Mouse (Mus musculus) thymus, postnatal 0 days (tissue): ENCODE measurements at regions not wholly inside any gene's neighbourhood (a gene's known extent, or its start where the extent isn't known, plus 50 kb on each side); places are given as distances from the start of the nearest gene placed in this dataset.
A peak's percentile ranks its signal among the peaks of the same experiment; 100 is the strongest.

ENCODE experiments used
- DNase-seq: peaks from one replicate; pipeline ENCODE4 v3.0.0-alpha.2; 2015; ENCODE audit warnings: low spot score

GRCm38 (mm10) chrX:166725761-166726503, 140.4 kb upstream of the Egfl6 start:
- DNase-seq = no peak

- DNase-seq = no peak
These were observed 132.6 kb upstream of the Egfl6 start for GRCm38 (mm10) chrX:166718075-166718474.

- no peak for DNase-seq
These were observed 123.8 kb upstream of the Egfl6 start for GRCm38 (mm10) chrX:166709306-166709705.

- no peak for DNase-seq
These were observed 122.6 kb upstream of the Egfl6 start for GRCm38 (mm10) chrX:166708106-166708505.

GRCm38 (mm10) chrX:166707029-166707428, 121.5 kb upstream of the Egfl6 start:
- no peak for DNase-seq

GRCm38 (mm10) chrX:166704311-166704710, 118.8 kb upstream of the Egfl6 start:
- DNase-seq = no peak

GRCm38 (mm10) chrX:166694219-166694618, 108.7 kb upstream of the Egfl6 start:
- no peak for DNase-seq

GRCm38 (mm10) chrX:166688779-166689178, 103.3 kb upstream of the Egfl6 start:
- peak; percentile 64 for DNase-seq

- DNase-seq = no peak
These were observed 87.9 kb upstream of the Egfl6 start for GRCm38 (mm10) chrX:166673404-166673803.

GRCm38 (mm10) chrX:166672617-166673016, 87.1 kb upstream of the Egfl6 start:
- no peak for DNase-seq

- no peak for DNase-seq
These were observed 86.3 kb upstream of the Egfl6 start for GRCm38 (mm10) chrX:166671853-166672252.

GRCm38 (mm10) chrX:166666304-166666703, 80.8 kb upstream of the Egfl6 start:
- DNase-seq = no peak

GRCm38 (mm10) chrX:166661808-166662207, 76.3 kb upstream of the Egfl6 start:
- peak; percentile 16 for DNase-seq

- peak; percentile 81 for DNase-seq
These were observed 75.7 kb upstream of the Egfl6 start for GRCm38 (mm10) chrX:166661043-166661718.

GRCm38 (mm10) chrX:166660715-166661042, 75.2 kb upstream of the Egfl6 start:
- DNase-seq = peak; percentile 74

GRCm38 (mm10) chrX:166652400-166652799, 66.9 kb upstream of the Egfl6 start:
- DNase-seq = peak; percentile 37

GRCm38 (mm10) chrX:166645713-166646112, 60.2 kb upstream of the Egfl6 start:
- no peak for DNase-seq

GRCm38 (mm10) chrX:166641256-166641655, 55.7 kb upstream of the Egfl6 start:
- DNase-seq = no peak

GRCm38 (mm10) chrX:166640258-166640657, 54.7 kb upstream of the Egfl6 start:
- no peak for DNase-seq
